Mouse (Mus musculus) heart, embryonic 14.5 days (tissue): Measurements from ENCODE around the gene Pik3r2. TPM values are rescaled to one million over a fixed set of nuclear protein-coding genes. Genes with fewer than 3 reads are reported as not detected.

ENCODE experiments used
- ATAC-seq: fragments of 200-750 bp; cut with Nextera tagmentation; 2 replicates; pipeline ENCODE4 v1.8.0; 2017; ENCODE audit warnings: low read depth, moderate TSS enrichment; ENCODE audit not compliant: insufficient number of reproducible peaks, insufficient read depth, low FRiP score
- H3K27ac ChIP-seq, 2 experiments: fragments of 200-500 bp in 1 of 2; fragments of 300-500 bp in 1 of 2; sonication (generic) in 1 of 2; replicated peaks in 1 of 2; 2 replicates each; pipeline ENCODE4 v1.5.1; 2012 to 2014; ENCODE audit warnings: low read depth in 2 of 2, low read length in 2 of 2, control low read depth in 1 of 2, mild to moderate bottlenecking in 1 of 2, mixed read lengths in 1 of 2; ENCODE audit not compliant: control insufficient read depth in 1 of 2, insufficient read depth in 1 of 2
- H3K27me3 ChIP-seq: fragments of 300-500 bp; sonication (generic); 2 replicates; pipeline ENCODE4 v1.6.1; 2014; ENCODE audit warnings: mild to moderate bottlenecking, low read length, control low read depth; ENCODE audit not compliant: control insufficient read depth, insufficient read depth
- H3K36me3 ChIP-seq: fragments of 300-500 bp; sonication (generic); 2 replicates; pipeline ENCODE4 v1.6.1; 2014; ENCODE audit warnings: mild to moderate bottlenecking, control low read depth, low read length, mixed read lengths; ENCODE audit not compliant: control insufficient read depth, insufficient read depth
- H3K4me1 ChIP-seq, 2 experiments: fragments of 200-500 bp in 1 of 2; fragments of 300-500 bp in 1 of 2; sonication (generic) in 1 of 2; 2 replicates each; pipeline ENCODE4 v1.6.1; 2012 to 2014; ENCODE audit warnings: low read length in 2 of 2, control low read depth in 1 of 2, mixed read lengths in 1 of 2; ENCODE audit not compliant: control insufficient read depth in 2 of 2, insufficient read depth in 2 of 2
- H3K4me2 ChIP-seq: fragments of 300-500 bp; sonication (generic); 2 replicates; pipeline ENCODE4 v1.6.1; 2014; ENCODE audit warnings: mild to moderate bottlenecking, low read length
- H3K4me3 ChIP-seq, 2 experiments: fragments of 200-500 bp in 1 of 2; fragments of 300-500 bp in 1 of 2; sonication (generic) in 1 of 2; 2 replicates each; pipeline ENCODE4 v1.5.1; 2012 to 2014; ENCODE audit warnings: low read length in 2 of 2, mild to moderate bottlenecking in 2 of 2, control low read depth in 1 of 2, low read depth in 1 of 2, moderate library complexity in 1 of 2; ENCODE audit not compliant: control insufficient read depth in 1 of 2, insufficient read depth in 1 of 2
- H3K9ac ChIP-seq: fragments of 300-500 bp; sonication (generic); 2 replicates; pipeline ENCODE4 v1.6.1; 2014; ENCODE audit warnings: mild to moderate bottlenecking, low read length
- H3K9me3 ChIP-seq: fragments of 300-500 bp; sonication (generic); 2 replicates; pipeline ENCODE4 v1.6.1; 2016; ENCODE audit warnings: low read length, control low read depth; ENCODE audit not compliant: control insufficient read depth
- WGBS: fragments of 180-500 bp; shearing (Covaris S2); extraction: QIAGEN DNeasy Blood & Tissue Kit; methylation state at CpG from one replicate; pipeline ENCODE4 v1.1.7; 2014; 5-methylcytosine and 5-hydroxymethylcytosine counted together
- polyA plus RNA-seq: library from polyadenylated mRNA; unstranded; fragments of >200 nt; fragmentation: Nextera tagmentation; extraction: Ambion mirVana; gene quantifications from 2 replicates; pipeline ENCODE4 v1.2.1, GENCODE M21; 2014

The Pik3r2 gene
- polyA plus RNA-seq, 1 experiment from 2014 or later: 26.7 TPM

GRCm38 (mm10) chr8:70816679-70817078 lies 40.2 kb upstream of the Pik3r2 start:
- no peak for ATAC-seq
- no peak overlapping the region for H3K4me3 ChIP-seq
- H3K27me3 ChIP-seq: peaks cover 44% of the 10 kb centered on the region

GRCm38 (mm10) chr8:70812885-70813284 lies 36.4 kb upstream of the Pik3r2 start:
- peaks cover 3% of the 10 kb centered on the region in 2 experiments; a peak in 2 of 4 replicates for H3K4me1 ChIP-seq
- no peak overlapping the region for H3K4me3 ChIP-seq
- H3K9ac ChIP-seq: no peak overlapping the region
- H3K9me3 ChIP-seq: 0 out of 2 replicates have a peak, but pooled peaks cover 3% of the 10 kb centered on the region
- WGBS: 55% methylated on average over 4 of the region's 4 CpGs
- no peak overlapping the region for H3K27ac ChIP-seq
- ATAC-seq: no peak
- H3K27me3 ChIP-seq: peaks cover 29% of the 10 kb centered on the region
- no peak overlapping the region for H3K4me2 ChIP-seq
- H3K36me3 ChIP-seq: no peaks in the 10 kb centered on the region

More at GRCm38 (mm10) chr8:70816679-70817078, 40.2 kb upstream of the Pik3r2 start:
- peaks cover 3% of the 10 kb centered on the region in 2 experiments; a peak in 1 of 4 replicates for H3K4me1 ChIP-seq
- H3K36me3 ChIP-seq: no peaks in the 10 kb centered on the region
- no peak overlapping the region for H3K9ac ChIP-seq
- 8% methylated on average over 30 of the region's 30 CpGs for WGBS
- peak overlapping the region; percentile 38 for H3K4me2 ChIP-seq
- H3K27ac ChIP-seq: no peak overlapping the region
- peaks cover 11% of the 10 kb centered on the region for H3K9me3 ChIP-seq

GRCm38 (mm10) chr8:70812055-70812454 lies 35.5 kb upstream of the Pik3r2 start:
- H3K9ac ChIP-seq: no peak overlapping the region
- H3K27ac ChIP-seq: no peak overlapping the region
- WGBS: 41% methylated on average over 4 of the region's 4 CpGs
- H3K9me3 ChIP-seq: no peaks in the 10 kb centered on the region
- peaks cover 21% of the 10 kb centered on the region for H3K27me3 ChIP-seq
- no peaks in the 10 kb centered on the region for H3K36me3 ChIP-seq
- peaks cover 3% of the 10 kb centered on the region in 2 experiments; a peak in 2 of 4 replicates for H3K4me1 ChIP-seq
- H3K4me2 ChIP-seq: no peak overlapping the region
- ATAC-seq: no peak
- no peak overlapping the region for H3K4me3 ChIP-seq

- Histone ChIP-seq H3K4me3 (no peak overlapping the region), H3K36me3 (no peaks in the 10 kb centered on the region), H3K27me3 (peaks cover 12% of the 10 kb centered on the region), H3K9ac (no peak overlapping the region), H3K9me3 (no peaks in the 10 kb centered on the region), H3K4me1 (no peaks in the 10 kb centered on the region; a peak in 1 of 4 replicates), H3K27ac (no peak overlapping the region), H3K4me2 (no peak overlapping the region)
- WGBS: 64% methylated on average over 20 of the region's 20 CpGs
- no peak for ATAC-seq
These were observed 34.6 kb upstream of the Pik3r2 start for GRCm38 (mm10) chr8:70810962-70811680.

GRCm38 (mm10) chr8:70808955-70809701 lies 32.6 kb upstream of the Pik3r2 start:
- 76% methylated on average over 8 of the region's 8 CpGs for WGBS
- no peak overlapping the region for H3K4me3 ChIP-seq
- H3K4me1 ChIP-seq: peaks cover 2 to 6% of the 10 kb centered on the region in 2 experiments; a peak in 3 of 4 replicates
- H3K9me3 ChIP-seq: no peaks in the 10 kb centered on the region
- no peaks in the 10 kb centered on the region for H3K36me3 ChIP-seq
- H3K27ac ChIP-seq: no peak overlapping the region
- no peak for ATAC-seq
- H3K9ac ChIP-seq: no peak overlapping the region
- H3K4me2 ChIP-seq: no peak overlapping the region
- peaks cover 11% of the 10 kb centered on the region for H3K27me3 ChIP-seq

- H3K4me3 ChIP-seq: no peak within 1 kb of the TSS
- ATAC-seq: no peak
- no peaks in the 10 kb centered on the region for H3K9me3 ChIP-seq
- no peak within 1 kb of the TSS for H3K27ac ChIP-seq
- H3K9ac ChIP-seq: no peak within 1 kb of the TSS
- H3K36me3 ChIP-seq: no peaks in the 10 kb centered on the region
- no peak within 1 kb of the TSS for H3K4me2 ChIP-seq
- 64% methylated on average over 5 of the region's 5 CpGs for WGBS
- H3K4me1 ChIP-seq: peaks cover 4 to 8% of the 10 kb centered on the region in 2 experiments; a peak in 3 of 4 replicates
- H3K27me3 ChIP-seq: peaks cover 17% of the 10 kb centered on the region
These were observed 31.7 kb upstream of the Pik3r2 start, which contains the start of gene Il12rb1 for GRCm38 (mm10) chr8:70808239-70808638. TSS of gene Il12rb1 (plus strand) at chr8:70808449.

- Histone ChIP-seq H3K9ac (no peak overlapping the region), H3K4me3 (no peak overlapping the region), H3K4me2 (no peak overlapping the region), H3K4me1 (peaks cover 4 to 8% of the 10 kb centered on the region in 2 experiments; a peak in 3 of 4 replicates), H3K27me3 (peaks cover 23% of the 10 kb centered on the region), H3K27ac (no peak overlapping the region), H3K36me3 (no peaks in the 10 kb centered on the region), H3K9me3 (no peaks in the 10 kb centered on the region)
- 48% methylated on average over 1 of the region's 1 CpGs for WGBS
- no peak for ATAC-seq
These were observed 30.8 kb upstream of the Pik3r2 start for GRCm38 (mm10) chr8:70807304-70807703.
